Mouse (Mus musculus) liver, postnatal 0 days (tissue): Measurements from ENCODE around the gene Calr.
A peak's percentile ranks its signal among the peaks of the same experiment; 100 is the strongest.

Source experiments
- CTCF ChIP-seq: sonication (generic); IDR thresholded peaks from 2 replicates; pipeline ENCODE4 v1.5.1; 2016; ENCODE audit warnings: antibody characterized with exemption, low read depth
- EP300 ChIP-seq: IDR thresholded peaks from 2 replicates; pipeline ENCODE4 v1.6.1; 2016; ENCODE audit warnings: antibody characterized with exemption, low read depth, mild to moderate bottlenecking

GRCm38 (mm10) chr8:84846722-84847572, at the start of gene Calr:
- TF ChIP-seq CTCF (peak; percentile 58), EP300 (peak; percentile 40; the same call in 1 of the 2 replicates)
